Mouse (Mus musculus) spleen, adult 2 months (tissue): ENCODE measurements at regions not wholly inside any gene's neighbourhood (a gene's known extent, or its start where the extent isn't known, plus 50 kb on each side); places are given as distances from the start of the nearest gene placed in this dataset.
A peak's percentile ranks its signal among the peaks of the same experiment; 100 is the strongest.

Source experiments
- DNase-seq, 2 experiments: peaks; one replicate each; pipeline versions ENCODE4 v3.0.0 to v3.0.0-alpha.2; 2012 to 2021; ENCODE audit warnings: low spot score in 2 of 2, low read depth in 1 of 2
- H3K27ac ChIP-seq: fragments of 200-500 bp; 2 replicates; pipeline ENCODE4 v1.5.1; 2012; ENCODE audit warnings: low read length, inconsistent platforms; ENCODE audit not compliant: insufficient read depth
- H3K27me3 ChIP-seq: fragments of 200-500 bp; 2 replicates; pipeline ENCODE4 v1.6.1; 2012; ENCODE audit warnings: mild to moderate bottlenecking, moderate library complexity, low read length, inconsistent platforms; ENCODE audit not compliant: control insufficient read depth, insufficient read depth
- H3K36me3 ChIP-seq: fragments of 200-500 bp; 2 replicates; pipeline ENCODE4 v1.6.1; 2012; ENCODE audit warnings: mild to moderate bottlenecking, low read length, inconsistent platforms; ENCODE audit not compliant: control insufficient read depth, insufficient read depth
- H3K4me1 ChIP-seq: fragments of 200-500 bp; 2 replicates; pipeline ENCODE4 v1.6.1; 2011; ENCODE audit warnings: inconsistent platforms; ENCODE audit not compliant: control insufficient read depth, insufficient read depth, insufficient read length
- H3K4me3 ChIP-seq: fragments of 200-500 bp; 2 replicates; pipeline ENCODE4 v1.5.1; 2011; ENCODE audit warnings: mild to moderate bottlenecking, inconsistent platforms; ENCODE audit not compliant: insufficient read depth, insufficient read length; ENCODE audit errors: extremely low read depth
- CTCF ChIP-seq: fragments of 200-500 bp; IDR thresholded peaks from 2 replicates; pipeline ENCODE4 v1.5.1; 2011; ENCODE audit warnings: mild to moderate bottlenecking, inconsistent platforms; ENCODE audit not compliant: insufficient read depth, insufficient read length, insufficient replicate concordance; ENCODE audit errors: extremely low read depth
- POLR2A ChIP-seq: fragments of 200-500 bp; IDR thresholded peaks from 2 replicates; pipeline ENCODE4 v1.6.1; 2011; ENCODE audit warnings: low read depth, low read length, inconsistent platforms
- WGBS: fragments of 180-500 bp; shearing (Covaris S2); methylation state at CpG from one replicate; pipeline ENCODE4 v1.1.7; 2018; 5-methylcytosine and 5-hydroxymethylcytosine counted together

DNA sequence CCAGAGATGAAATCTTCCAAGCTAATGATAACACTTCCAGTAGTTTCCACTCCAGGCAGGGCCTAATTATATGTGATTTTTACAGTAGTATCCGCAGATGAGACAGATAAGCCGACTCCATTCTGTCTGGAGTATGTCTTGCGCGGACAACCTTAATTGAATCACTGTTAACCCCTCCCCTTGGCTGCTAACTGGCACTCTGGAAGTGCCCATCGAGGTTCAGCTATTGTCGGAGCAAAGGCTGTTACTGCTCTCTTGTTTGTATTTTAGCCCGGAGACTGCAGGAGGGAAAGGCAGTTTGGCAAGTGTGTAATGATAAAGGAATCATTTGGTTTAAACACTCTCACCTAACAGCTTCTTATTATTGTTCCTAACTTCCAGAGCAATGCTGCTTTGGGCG, 138.9 kb upstream of the Zfp217 start:
- WGBS: 76% methylated on average over 8 of the region's 8 CpGs

DNA sequence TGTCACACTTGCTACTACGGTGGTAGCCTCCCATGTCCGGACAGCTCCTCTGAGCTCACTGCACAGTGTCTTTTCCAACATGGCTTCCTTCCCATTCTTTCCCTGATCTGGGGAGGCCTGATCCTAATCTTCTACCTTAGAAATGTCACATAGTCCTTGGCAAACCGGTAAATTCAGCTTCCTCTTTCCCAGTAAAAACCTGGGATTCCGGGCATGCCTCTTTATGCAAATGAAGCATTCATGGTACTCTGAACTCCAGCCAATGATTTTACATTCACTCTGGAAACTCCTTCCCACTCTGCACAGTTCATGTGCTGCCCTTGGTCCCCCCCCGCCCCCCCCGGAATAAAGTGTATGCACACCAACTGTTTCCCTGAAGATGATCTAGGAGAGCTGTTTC, 134.6 kb upstream of the Zfp217 start:
- 87% methylated on average over 6 of the region's 6 CpGs for WGBS
- H3K4me1 ChIP-seq: peaks cover 1% of the 10 kb centered on the region; the same call in 1 of the 2 replicates
- H3K4me3 ChIP-seq: no peak overlapping the region
- TF ChIP-seq POLR2A (no peak), CTCF (no peak)
- no peaks in the 10 kb centered on the region for H3K36me3 ChIP-seq
- DNase-seq: no peak
- H3K27me3 ChIP-seq: no peaks in the 10 kb centered on the region
- no peak overlapping the region for H3K27ac ChIP-seq

More for the DNA sequence above, 138.9 kb upstream of the Zfp217 start:
- DNase-seq: no peak
- H3K27me3 ChIP-seq: no peaks in the 10 kb centered on the region
- no peaks in the 10 kb centered on the region for H3K36me3 ChIP-seq
- H3K27ac ChIP-seq: no peak overlapping the region
- no peak overlapping the region for H3K4me3 ChIP-seq
- TF ChIP-seq POLR2A (no peak), CTCF (no peak)
- H3K4me1 ChIP-seq: peaks cover 8% of the 10 kb centered on the region

DNA sequence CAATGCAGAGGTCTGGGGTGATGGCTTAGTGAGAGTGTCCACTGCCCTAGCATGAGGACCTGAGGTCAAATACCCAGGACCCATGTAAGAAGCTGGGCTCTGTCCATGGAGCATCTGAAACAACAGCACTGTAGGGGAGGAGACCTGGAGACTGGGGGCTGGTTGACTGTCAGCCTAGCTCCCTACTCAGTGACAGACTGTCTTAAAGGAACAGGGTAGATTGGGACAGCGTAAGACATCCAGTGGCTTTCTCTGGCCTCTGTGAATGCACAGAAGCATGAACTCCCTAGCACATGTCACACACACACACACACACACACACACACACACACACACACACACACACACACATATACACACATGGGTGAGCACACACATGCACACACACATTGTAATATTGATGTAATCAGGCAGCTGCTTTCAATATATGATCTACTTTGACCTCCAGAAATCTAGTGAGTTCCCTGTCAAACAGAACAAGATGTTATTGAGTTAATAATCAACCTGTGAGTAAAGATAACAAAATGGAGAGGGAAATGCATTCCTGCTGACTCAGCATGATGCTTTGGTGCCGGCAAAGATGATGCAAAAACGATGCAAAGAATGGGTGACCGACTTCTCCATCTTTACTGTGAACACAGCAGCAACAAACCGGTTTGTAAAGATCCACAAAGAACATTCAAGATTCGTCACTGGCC, 133.6 kb upstream of the Zfp217 start:
- H3K27ac ChIP-seq: no peak overlapping the region
- 84% methylated on average over 6 of the region's 6 CpGs for WGBS

DNA sequence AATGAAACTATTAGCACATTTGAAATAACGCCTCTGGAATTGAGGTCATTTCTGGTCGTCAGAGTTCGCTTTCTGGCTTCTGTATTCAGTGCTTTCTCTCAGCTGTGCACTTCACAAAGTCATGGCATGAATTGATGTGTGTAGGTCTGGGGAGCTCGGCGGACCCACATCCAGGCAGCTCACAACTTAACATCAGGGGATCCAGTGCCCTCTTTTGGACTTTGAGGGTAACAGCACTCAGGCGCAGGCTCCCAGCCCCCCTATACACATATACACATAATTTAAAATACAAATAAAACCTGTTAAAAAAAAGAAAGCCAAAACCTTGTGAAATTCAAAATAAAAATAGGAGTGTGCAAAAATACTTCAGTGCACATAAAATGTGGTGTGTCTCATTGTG, 132.8 kb upstream of the Zfp217 start:
- Histone ChIP-seq H3K4me3 (no peak overlapping the region), H3K4me1 (no peaks in the 10 kb centered on the region), H3K27ac (no peak overlapping the region), H3K27me3 (no peaks in the 10 kb centered on the region), H3K36me3 (no peaks in the 10 kb centered on the region)
- no peak for DNase-seq
- TF ChIP-seq POLR2A (no peak), CTCF (peak; percentile 23; the same call in 1 of the 2 replicates)
- WGBS: 78% methylated on average over 6 of the region's 6 CpGs

More for the DNA sequence above, 133.6 kb upstream of the Zfp217 start:
- no peaks in the 10 kb centered on the region for H3K27me3 ChIP-seq
- H3K36me3 ChIP-seq: no peaks in the 10 kb centered on the region
- H3K4me1 ChIP-seq: no peaks in the 10 kb centered on the region
- no peak for TF ChIP-seq POLR2A
- no peak for TF ChIP-seq CTCF
- no peak overlapping the region for H3K4me3 ChIP-seq
- no peak for DNase-seq

DNA sequence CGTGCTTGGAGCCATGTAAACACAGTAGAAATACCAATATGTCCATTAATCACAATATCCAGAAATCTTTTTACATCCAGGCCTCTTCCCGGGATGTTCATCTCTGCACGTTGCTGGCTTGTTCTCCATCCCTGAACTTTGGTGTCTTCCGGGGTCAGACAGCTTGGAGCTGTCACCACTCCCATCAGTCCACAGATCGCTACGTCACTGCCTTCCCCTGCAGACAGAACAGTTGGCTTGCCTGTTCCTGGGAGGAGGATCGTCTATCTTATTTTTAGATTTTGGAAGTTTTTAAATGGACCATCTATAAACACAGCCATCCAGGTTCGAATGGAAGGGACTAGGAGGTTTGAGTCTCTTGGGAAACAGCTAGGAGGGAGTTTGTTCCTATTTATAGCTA, 130.0 kb upstream of the Zfp217 start:
- Histone ChIP-seq H3K4me3 (no peak overlapping the region), H3K36me3 (no peaks in the 10 kb centered on the region), H3K27ac (no peak overlapping the region), H3K27me3 (no peaks in the 10 kb centered on the region), H3K4me1 (no peaks in the 10 kb centered on the region)
- WGBS: 77% methylated on average over 8 of the region's 8 CpGs
- DNase-seq: no peak
- TF ChIP-seq POLR2A (no peak), CTCF (no peak)

DNA sequence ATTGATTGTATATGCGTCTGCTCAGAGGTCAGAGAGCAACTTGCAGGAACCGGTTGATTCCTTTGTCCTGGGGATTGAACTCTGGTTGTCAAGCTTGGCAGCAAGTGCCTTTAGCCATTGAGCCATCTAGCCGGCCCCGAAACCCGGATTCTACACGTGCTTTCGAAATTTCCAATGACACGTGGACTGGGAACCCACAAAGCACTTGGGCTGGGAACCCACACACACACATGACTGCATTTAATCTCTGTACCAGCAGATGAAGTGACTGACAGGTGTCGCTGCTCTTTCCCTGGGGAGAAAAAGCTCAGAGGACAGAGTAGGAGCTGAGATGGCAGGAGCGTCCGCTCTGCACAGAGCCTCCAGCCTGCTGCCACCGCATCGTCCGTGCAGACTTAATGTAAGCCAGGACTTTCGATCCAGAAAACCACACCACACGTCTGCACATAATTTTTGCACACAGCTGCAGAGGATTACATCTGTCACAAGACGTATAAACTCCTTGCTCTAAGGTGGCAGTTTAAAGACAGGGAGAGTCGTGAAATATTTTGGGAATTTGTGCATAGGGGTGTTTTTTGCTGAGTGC, 129.4 kb upstream of the Zfp217 start:
- no peak overlapping the region for H3K27ac ChIP-seq
- no peak overlapping the region for H3K4me3 ChIP-seq
- TF ChIP-seq CTCF (no peak), POLR2A (no peak)
- H3K36me3 ChIP-seq: no peaks in the 10 kb centered on the region
- DNase-seq: no peak
- no peaks in the 10 kb centered on the region for H3K27me3 ChIP-seq
- no peaks in the 10 kb centered on the region for H3K4me1 ChIP-seq
- 57% methylated on average over 18 of the region's 18 CpGs for WGBS

DNA sequence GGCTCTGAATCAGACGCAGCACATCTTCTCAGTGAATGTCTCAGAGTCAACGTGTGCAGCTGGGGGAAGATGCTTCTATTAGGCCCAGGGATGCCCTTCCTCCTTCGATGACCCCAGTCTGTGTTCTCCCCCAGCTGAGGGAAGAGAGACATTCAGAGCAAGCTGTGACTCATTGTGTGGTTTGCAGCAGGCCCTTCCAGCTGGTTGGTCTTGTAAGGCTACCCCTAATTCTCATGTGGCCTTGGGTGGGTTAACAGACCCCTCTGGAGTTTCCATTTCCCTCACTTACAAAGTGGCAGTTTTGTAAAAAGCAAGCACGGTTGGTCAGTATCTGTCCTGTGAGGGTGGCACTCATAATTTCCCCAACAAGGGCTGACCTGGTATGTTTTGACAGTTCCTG, 127.8 kb upstream of the Zfp217 start:
- DNase-seq: no peak
- Histone ChIP-seq H3K36me3 (no peaks in the 10 kb centered on the region), H3K4me1 (no peaks in the 10 kb centered on the region), H3K27ac (no peak overlapping the region), H3K4me3 (no peak overlapping the region), H3K27me3 (no peaks in the 10 kb centered on the region)
- TF ChIP-seq CTCF: no peak
- TF ChIP-seq POLR2A: no peak
- WGBS: 32% methylated on average over 4 of the region's 4 CpGs
